In the genomic region with DNA sequence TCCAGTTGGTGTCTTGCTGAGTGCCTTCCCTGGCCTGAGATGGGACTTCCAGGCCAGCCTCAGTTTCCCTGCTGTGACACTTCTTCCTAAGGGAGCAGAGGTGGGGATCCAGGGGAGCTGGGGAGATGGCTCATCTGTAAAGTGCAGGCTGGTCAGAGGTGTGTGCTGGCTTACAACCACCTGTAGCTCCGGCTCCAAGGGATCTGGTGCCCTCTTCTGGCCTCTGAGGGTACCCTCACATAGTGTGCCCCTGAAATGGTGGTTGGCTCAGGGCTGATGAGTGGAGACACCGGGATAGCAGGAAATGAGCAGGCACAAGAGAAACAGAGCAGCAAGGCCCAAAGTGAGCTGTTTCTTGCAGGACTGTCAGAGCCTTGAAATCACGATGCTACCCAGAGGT, we compare ENCODE assay signal across 7 mouse cellular contexts. TPM values are rescaled to one million over a fixed set of nuclear protein-coding genes. Genes with fewer than 3 reads are reported as not detected.
DNase-seq lines count a peak whose midpoint lies in the region; ATAC-seq and TF ChIP-seq lines count a peak whose summit lies in the region.

No protein-coding gene starts in this region.

- no peak overlapping the region for H3K4me3 ChIP-seq in E14TG2a.4 (replicated peaks; ENCODE audit: low read length)
- H3K4me3 ChIP-seq in heart, embryonic 14.5 days (ENCODE audit: control insufficient read depth in 1 of 2, insufficient read depth in 1 of 2, low read depth in 1 of 2, low read length in 2 of 2) = no peak overlapping the region
- H3K4me3 ChIP-seq in kidney, embryonic 15.5 days (replicated peaks) = no peak overlapping the region
- no peak overlapping the region for H3K4me3 ChIP-seq in stomach, embryonic 14.5 days (ENCODE audit: low read depth, low read length)

- ATAC-seq in heart, embryonic 14.5 days (ENCODE audit: insufficient number of reproducible peaks, insufficient read depth, low FRiP score, low read depth) = 0 out of 2 replicates have a peak, but pooled peaks have one; percentile 59
- peak; percentile 83 for ATAC-seq in kidney, embryonic 15.5 days (replicated peaks; ENCODE audit: low FRiP score)
- ATAC-seq in stomach, embryonic 14.5 days (ENCODE audit: insufficient number of reproducible peaks, insufficient read depth, low FRiP score, low read depth) = peak; percentile 76

- peak; percentile 65 for TF ChIP-seq CTCF in E14TG2a.4 (conservative IDR thresholded peaks at IDR 0.05; ENCODE audit: low read length)

- DNase-seq in B cell, adult 2 months = peak; percentile 60 to 65
- DNase-seq in cerebellum, adult 9-10 months = peak; percentile 54
- peak; percentile 74 for DNase-seq in lung, postnatal 14 days

- H3K27ac ChIP-seq in heart, embryonic 14.5 days (replicated peaks in 1 of 2; ENCODE audit: control insufficient read depth in 1 of 2, insufficient read depth in 1 of 2, low read depth in 2 of 2, low read length in 2 of 2) = no peak overlapping the region
- H3K27ac ChIP-seq in kidney, embryonic 15.5 days = no peak overlapping the region
- H3K27ac ChIP-seq in stomach, embryonic 14.5 days (ENCODE audit: low read length) = no peak overlapping the region

- H3K9me3 ChIP-seq in E14TG2a.4 (ENCODE audit: low read length) = no peaks in the 10 kb centered on the region
- no peaks in the 10 kb centered on the region for H3K9me3 ChIP-seq in heart, embryonic 14.5 days (ENCODE audit: control insufficient read depth, low read length)
- H3K9me3 ChIP-seq in kidney, embryonic 15.5 days (replicated peaks) = no peaks in the 10 kb centered on the region
- H3K9me3 ChIP-seq in stomach, embryonic 14.5 days (ENCODE audit: control insufficient read depth, low read depth, low read length) = no peaks in the 10 kb centered on the region

- H3K4me1 ChIP-seq in E14TG2a.4 (replicated peaks; ENCODE audit: low read depth, low read length) = peaks cover 9% of the 10 kb centered on the region; the same call in 1 of the 2 replicates
- no peaks in the 10 kb centered on the region for H3K4me1 ChIP-seq in heart, embryonic 14.5 days (ENCODE audit: control insufficient read depth in 2 of 2, insufficient read depth in 2 of 2, low read length in 2 of 2)
- peaks cover 5% of the 10 kb centered on the region; the same call in 1 of the 2 replicates for H3K4me1 ChIP-seq in kidney, embryonic 15.5 days
- H3K4me1 ChIP-seq in stomach, embryonic 14.5 days (ENCODE audit: control insufficient read depth, insufficient read depth, low read length) = 0 out of 2 replicates have a peak, but pooled peaks cover 3% of the 10 kb centered on the region

- peaks cover 14% of the 10 kb centered on the region for H3K36me3 ChIP-seq in E14TG2a.4 (ENCODE audit: insufficient read depth, low read length)
- H3K36me3 ChIP-seq in heart, embryonic 14.5 days (ENCODE audit: control insufficient read depth, insufficient read depth, low read length) = peaks cover 7% of the 10 kb centered on the region; the same call in 1 of the 2 replicates
- peaks cover 9% of the 10 kb centered on the region for H3K36me3 ChIP-seq in kidney, embryonic 15.5 days
- no peaks in the 10 kb centered on the region; the same call in 1 of the 2 replicates for H3K36me3 ChIP-seq in stomach, embryonic 14.5 days (ENCODE audit: control insufficient read depth, insufficient read depth, low read length)

- 6% methylated on average over 3 of the region's 3 CpGs for WGBS in heart, embryonic 14.5 days
- WGBS in kidney, embryonic 15.5 days = 4% methylated on average over 3 of the region's 3 CpGs
- WGBS in stomach, embryonic 14.5 days = 6% methylated on average over 3 of the region's 3 CpGs

- H3K27me3 ChIP-seq in E14TG2a.4 (ENCODE audit: insufficient read depth, low read length) = peaks cover 14% of the 10 kb centered on the region
- H3K27me3 ChIP-seq in heart, embryonic 14.5 days (ENCODE audit: control insufficient read depth, insufficient read depth, low read length) = no peaks in the 10 kb centered on the region
- no peaks in the 10 kb centered on the region; the same call in 1 of the 2 replicates for H3K27me3 ChIP-seq in kidney, embryonic 15.5 days
- no peaks in the 10 kb centered on the region for H3K27me3 ChIP-seq in stomach, embryonic 14.5 days (ENCODE audit: control insufficient read depth, insufficient read depth, low read length)

- no peak overlapping the region for H3K4me2 ChIP-seq in heart, embryonic 14.5 days (ENCODE audit: low read length)
- H3K4me2 ChIP-seq in kidney, embryonic 15.5 days = no peak overlapping the region
- no peak overlapping the region for H3K4me2 ChIP-seq in stomach, embryonic 14.5 days (replicated peaks; ENCODE audit: low read depth, low read length)

- H3K9ac ChIP-seq in heart, embryonic 14.5 days (ENCODE audit: low read length) = no peak overlapping the region
- H3K9ac ChIP-seq in kidney, embryonic 15.5 days = no peak overlapping the region
- no peak overlapping the region for H3K9ac ChIP-seq in stomach, embryonic 14.5 days (replicated peaks; ENCODE audit: low read depth, low read length)

RNA-seq across cellular contexts. Expression of a gene that starts 9.6 kb away (rescaled TPM):
- 0.96 and 1.3 TPM in 2 replicates for polyA plus RNA-seq in heart, embryonic 14.5 days (2014; fragmentation: Nextera tagmentation; extraction: Ambion mirVana)
- polyA plus RNA-seq in kidney, embryonic 15.5 days (2015; fragmentation: Nextera tagmentation; extraction: Ambion mirVana) = 4.6 and 5.9 TPM in 2 replicates
- polyA plus RNA-seq in stomach, embryonic 14.5 days (2014; fragmentation: Nextera tagmentation; extraction: Ambion mirVana) = 5.9 and 6.6 TPM in 2 replicates

RNA-seq across cellular contexts. Expression of a gene that starts 29.7 kb away (rescaled TPM):
- polyA plus RNA-seq in heart, embryonic 14.5 days (2014; fragmentation: Nextera tagmentation; extraction: Ambion mirVana) = 17.1 and 19.8 TPM in 2 replicates
- 26.1 and 27.7 TPM in 2 replicates for polyA plus RNA-seq in kidney, embryonic 15.5 days (2015; fragmentation: Nextera tagmentation; extraction: Ambion mirVana)
- polyA plus RNA-seq in stomach, embryonic 14.5 days (2014; fragmentation: Nextera tagmentation; extraction: Ambion mirVana) = 27.3 and 35.3 TPM in 2 replicates

RNA-seq across cellular contexts. Expression of a gene that starts 45.5 kb away (rescaled TPM):
- 10.6 and 11.2 TPM in 2 replicates for polyA plus RNA-seq in heart, embryonic 14.5 days (2014; fragmentation: Nextera tagmentation; extraction: Ambion mirVana)
- 10.6 and 11.1 TPM in 2 replicates for polyA plus RNA-seq in kidney, embryonic 15.5 days (2015; fragmentation: Nextera tagmentation; extraction: Ambion mirVana)
- polyA plus RNA-seq in stomach, embryonic 14.5 days (2014; fragmentation: Nextera tagmentation; extraction: Ambion mirVana) = 6.9 and 7.1 TPM in 2 replicates
